Mouse (Mus musculus) ovary, postnatal 36 days (tissue): Measurements from ENCODE around the gene Txlnb.
"Not testable (repeated sequence)": the region's sequence is repeated elsewhere in the genome, so short reads cannot be mapped to it uniquely, and the experiment has no call there.

ENCODE experiments used
- DNase-seq: peaks from one replicate; pipeline ENCODE4 v3.0.0; 2022; ENCODE audit warnings: low spot score, mixed read lengths

The Txlnb gene

GRCm38 (mm10) chr10:17820422-17820821 lies 24.4 kb downstream of the Txlnb start:
- not testable (repeated sequence) for DNase-seq

DNA sequence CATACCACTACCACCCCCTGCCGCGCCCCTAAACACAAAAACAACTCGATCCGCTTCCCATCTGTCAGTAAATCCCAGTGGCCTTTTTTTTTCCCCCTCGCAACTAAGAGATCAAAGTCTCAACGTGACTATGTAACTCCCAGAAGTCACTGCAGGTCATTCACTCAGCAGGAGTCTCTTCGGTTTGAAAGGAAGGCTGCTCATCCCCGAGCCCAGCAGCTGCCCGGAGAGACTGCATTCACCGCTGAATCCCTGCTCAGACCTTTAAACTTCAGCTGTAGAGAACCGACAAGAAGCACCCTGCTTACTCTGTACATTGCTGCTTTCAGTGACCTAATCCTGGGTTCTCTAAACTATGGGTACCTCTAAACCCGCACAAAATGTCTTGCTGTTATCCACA lies 31.4 kb downstream of the Txlnb start:
- DNase-seq = no peak

DNA sequence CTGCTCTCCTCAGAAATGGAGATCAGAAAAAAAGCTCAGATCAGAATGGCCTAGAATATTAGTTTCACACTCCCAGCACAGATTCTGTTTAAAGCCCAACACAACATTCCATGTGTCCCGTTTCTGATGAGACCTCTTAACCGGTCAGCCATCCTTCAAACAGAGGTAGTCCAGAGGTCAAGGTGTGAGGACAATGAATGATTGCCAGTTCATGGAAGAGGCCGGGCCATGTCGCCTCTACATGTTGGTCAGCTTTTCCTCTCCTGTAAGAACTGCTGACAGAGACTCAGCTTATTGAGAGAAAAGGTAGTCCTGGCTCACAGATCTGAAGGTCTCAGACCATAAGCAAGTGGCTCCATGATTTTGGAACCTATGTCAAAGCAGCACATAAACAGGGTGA lies 33.2 kb downstream of the Txlnb start:
- DNase-seq = no peak

DNA sequence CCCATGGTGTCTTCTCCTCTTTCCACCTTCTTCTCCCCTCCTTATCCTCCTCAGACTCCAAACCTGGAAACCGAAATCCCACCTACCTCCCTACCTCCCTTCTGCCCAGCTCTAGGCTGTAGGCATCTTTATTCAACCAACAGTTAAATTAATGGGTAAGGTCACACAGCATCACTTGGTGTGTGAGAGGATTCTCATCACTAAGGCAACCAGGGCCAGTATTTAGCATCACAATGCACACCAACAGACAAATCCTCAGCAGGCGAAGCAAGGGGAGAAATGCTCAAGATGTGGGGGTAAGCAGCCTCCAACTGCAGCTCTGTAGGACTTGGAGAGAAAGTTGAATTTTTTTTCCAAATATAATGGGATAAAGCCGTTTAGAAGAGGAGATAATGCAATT lies 35.0 kb downstream of the Txlnb start:
- DNase-seq = no peak

DNA sequence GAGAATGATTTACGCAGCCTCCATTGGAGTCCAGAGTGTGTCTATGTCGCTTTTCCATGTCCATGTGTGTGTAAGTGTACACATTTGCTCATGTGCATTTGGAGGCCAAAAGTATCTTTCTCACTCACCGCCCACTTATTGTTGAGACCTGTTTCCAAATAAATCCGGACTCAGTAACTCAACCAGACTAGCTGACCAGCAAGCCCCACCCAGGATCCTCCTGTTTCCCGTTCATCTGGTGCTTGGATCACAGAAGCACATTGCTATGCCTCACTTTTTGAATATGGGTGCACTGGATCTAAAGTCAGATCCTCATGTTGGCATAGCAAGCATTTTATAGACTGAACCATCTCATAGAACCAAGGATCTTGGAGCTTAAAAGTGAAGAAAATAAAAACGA lies 39.0 kb downstream of the Txlnb start:
- DNase-seq = no peak

- no peak for DNase-seq
These were observed 40.2 kb downstream of the Txlnb start for GRCm38 (mm10) chr10:17836275-17836674.

GRCm38 (mm10) chr10:17842030-17842429 lies 46.0 kb downstream of the Txlnb start:
- DNase-seq = no peak

DNA sequence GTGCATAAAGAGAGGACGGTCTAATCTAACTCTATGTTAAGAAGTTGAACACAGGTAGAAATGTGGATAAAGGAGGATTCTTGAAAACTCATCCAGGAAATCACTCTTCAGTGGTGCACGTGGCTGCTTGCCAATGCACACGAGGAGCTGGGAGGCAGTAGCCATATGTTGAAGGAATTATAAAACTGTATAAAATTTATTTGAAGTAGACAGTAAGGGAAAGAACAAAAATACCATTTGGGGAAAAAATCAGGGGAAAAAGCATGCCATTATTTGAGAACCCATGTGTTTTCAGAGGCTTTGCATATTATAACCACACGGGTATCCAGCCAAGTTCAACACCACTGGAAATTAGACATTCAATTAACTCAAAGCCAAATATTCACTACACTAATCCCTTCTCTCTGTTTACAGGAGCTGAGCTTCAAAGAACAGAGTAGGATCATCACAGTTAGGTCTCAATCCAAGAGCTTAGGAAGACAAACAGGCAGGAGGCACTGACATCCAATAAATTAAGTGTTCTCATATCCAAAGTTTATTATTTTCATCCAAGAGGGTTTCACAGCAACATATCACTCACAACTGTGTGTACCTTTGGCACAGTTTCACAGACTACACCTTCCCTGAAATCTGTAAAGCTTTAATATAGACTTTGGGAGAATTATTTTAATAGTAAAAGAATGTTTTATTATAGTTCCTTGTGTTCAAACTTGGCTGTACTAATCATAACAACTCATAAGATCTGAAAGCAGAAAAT lies 48.9 kb downstream of the Txlnb start:
- no peak for DNase-seq

DNA sequence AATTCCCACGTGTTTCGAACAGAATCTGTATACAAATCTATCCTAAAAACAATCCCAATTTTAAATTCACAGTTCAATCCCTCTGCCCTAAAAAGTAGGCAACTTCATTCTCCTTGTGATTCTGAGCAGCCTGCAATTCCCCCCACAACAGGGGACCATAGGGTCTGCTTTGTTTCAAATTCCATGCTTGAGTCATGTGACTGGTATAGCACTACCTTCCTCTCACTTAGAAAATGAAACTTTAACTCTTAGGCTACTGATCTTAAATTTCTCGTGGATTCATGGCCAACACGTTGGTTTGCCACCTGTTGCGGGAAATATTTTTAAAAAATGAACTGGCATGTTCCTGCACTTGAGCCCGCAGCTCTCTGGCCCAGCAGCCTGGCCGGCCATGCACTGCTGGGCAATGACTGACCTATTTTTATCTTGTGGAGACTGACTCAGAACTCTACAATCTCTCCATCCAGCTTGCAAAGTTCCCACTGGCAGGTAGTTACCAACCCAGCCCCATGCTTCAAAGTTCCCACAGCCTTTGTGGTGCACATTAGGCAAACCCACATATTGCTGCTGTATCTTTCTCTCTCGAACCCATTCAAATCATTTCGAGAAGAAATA lies 61.7 kb downstream of the Txlnb start:
- no peak for DNase-seq

- no peak for DNase-seq
These were observed 64.9 kb downstream of the Txlnb start for GRCm38 (mm10) chr10:17860701-17861480.

GRCm38 (mm10) chr10:17869822-17870662 lies 74.0 kb downstream of the Txlnb start:
- peak; percentile 49 for DNase-seq

DNA sequence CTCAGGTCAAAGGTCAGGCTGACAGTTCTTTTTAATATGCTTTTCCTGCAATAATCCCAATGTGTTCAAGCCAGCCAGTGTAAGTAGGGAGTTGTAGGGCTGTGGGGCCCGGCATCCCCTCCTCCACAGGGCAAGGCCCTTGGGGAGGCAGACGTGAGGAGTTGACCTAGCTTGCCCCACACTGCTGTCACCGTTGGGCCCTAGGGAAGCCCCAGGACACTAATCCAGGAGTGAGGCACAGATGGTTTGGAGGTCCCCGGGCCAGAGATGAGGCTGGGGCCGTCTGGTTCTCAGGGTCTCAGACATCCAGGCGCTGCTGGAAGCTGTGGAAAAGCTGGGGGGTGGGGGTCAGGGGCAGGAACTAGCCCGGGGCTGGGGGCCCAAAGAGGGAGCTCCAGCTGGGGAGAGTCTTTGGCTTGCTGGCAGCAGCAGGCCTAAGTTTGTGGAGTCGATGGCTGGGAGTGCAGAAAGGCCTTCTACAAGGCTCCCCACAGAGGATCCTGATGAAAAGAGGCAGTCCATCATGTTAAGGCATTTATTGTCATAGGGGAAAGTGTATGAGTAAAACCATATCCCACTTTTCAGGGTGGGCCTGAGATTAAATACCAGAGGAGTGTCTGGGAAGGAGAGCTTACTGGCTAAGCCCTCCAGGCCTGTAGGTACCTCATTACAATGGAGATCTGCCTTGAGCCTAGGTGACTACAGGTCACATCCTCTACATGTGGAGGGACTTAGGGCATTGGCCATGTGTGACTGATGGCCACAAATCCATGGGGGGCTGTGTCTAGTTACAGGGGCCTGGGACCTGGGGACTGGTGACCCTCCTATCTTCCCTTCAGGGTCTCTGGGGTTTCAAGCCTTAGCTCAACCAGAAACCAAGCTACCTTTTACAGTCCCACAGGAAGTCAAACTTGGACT lies 82.2 kb downstream of the Txlnb start:
- no peak for DNase-seq

DNA sequence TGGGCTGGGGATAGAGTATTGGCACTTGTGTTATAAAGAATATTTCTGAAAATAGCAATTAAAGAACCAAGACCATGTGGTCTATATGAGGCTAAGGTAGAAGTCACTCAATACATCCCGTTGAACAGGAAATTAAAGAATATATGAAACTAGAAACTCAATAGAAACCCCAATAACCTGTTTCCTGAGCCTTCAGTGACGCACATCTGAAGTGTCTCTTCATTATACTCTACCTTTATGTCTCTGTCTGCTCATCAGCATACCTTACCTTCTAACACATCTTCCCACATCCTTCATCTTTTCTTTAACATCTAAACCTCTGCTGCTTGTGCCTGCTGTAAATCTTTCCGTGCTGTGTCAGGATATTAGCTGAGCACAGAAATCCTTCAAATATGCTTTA lies 84.0 kb downstream of the Txlnb start:
- DNase-seq = no peak

DNA sequence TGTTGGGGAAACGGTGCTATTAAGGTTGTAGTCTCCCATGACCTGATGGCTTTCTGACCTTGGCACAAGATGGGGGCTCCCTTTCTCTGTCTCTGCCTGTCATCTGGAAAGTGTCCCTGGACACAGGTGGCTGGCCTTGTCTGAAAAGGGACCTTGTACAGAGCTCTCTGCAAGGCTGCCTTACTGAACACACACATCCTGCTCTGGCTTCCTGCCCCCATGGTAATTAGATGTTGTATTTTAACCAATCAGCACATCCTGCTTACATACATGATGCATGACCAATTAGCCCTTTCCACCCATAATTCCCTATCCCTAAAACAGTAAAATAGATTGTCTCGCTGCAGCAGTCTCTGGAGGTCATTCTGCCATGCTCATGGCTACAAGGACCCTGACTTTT lies 84.7 kb downstream of the Txlnb start:
- no peak for DNase-seq
